Mouse (Mus musculus) CH12.LX (cell line): Measurements from ENCODE around the gene Pitpnm3. TPM values are rescaled to one million over a fixed set of nuclear protein-coding genes. Genes with fewer than 3 reads are reported as not detected.

Source experiments
- DNase-seq: peaks from one replicate; pipeline ENCODE4 v3.0.0-alpha.2; 2013; ENCODE audit errors: extremely low read depth
- H3K27ac ChIP-seq: 2 replicates; pipeline ENCODE4 v1.5.1; 2012; ENCODE audit warnings: low read depth, mild to moderate bottlenecking, control low read depth, moderate library complexity; ENCODE audit not compliant: insufficient read depth
- H3K27me3 ChIP-seq: replicated peaks from 2 replicates; pipeline ENCODE3; 2012; ENCODE audit warnings: inconsistent platforms
- H3K36me3 ChIP-seq, 2 experiments: replicated peaks in 1 of 2; 2 replicates each; pipeline versions ENCODE3 to v1.6.1; 2012; ENCODE audit warnings: inconsistent platforms in 1 of 2, low read length in 1 of 2, mild to moderate bottlenecking in 1 of 2, mixed read lengths in 1 of 2, moderate library complexity in 1 of 2; ENCODE audit not compliant: control insufficient read depth in 1 of 2, insufficient read depth in 1 of 2
- H3K4me1 ChIP-seq, 2 experiments: 2 replicates each; pipeline ENCODE4 v1.6.1; 2012; ENCODE audit warnings: inconsistent platforms in 1 of 2, moderate library complexity in 1 of 2; ENCODE audit not compliant: insufficient read depth in 2 of 2, control insufficient read depth in 1 of 2
- H3K4me2 ChIP-seq: 2 replicates; pipeline ENCODE4 v1.6.1; 2012; ENCODE audit warnings: low read depth, mild to moderate bottlenecking, control low read depth; ENCODE audit not compliant: poor library complexity, insufficient read depth, severe bottlenecking
- H3K4me3 ChIP-seq, 3 experiments: fragments of 150-350 bp in 1 of 3; sonication (generic) in 1 of 3; replicated peaks in 1 of 3; 2 replicates each; pipeline versions ENCODE3 to v1.5.1; 2011 to 2012; ENCODE audit warnings: low read depth in 2 of 3, low read length in 2 of 3, mild to moderate bottlenecking in 2 of 3, moderate library complexity in 2 of 3, control low read depth in 1 of 3, improper control_type of control experiment in 1 of 3, inconsistent platforms in 1 of 3, mixed read lengths in 1 of 3; ENCODE audit not compliant: poor library complexity in 1 of 3
- H3K79me2 ChIP-seq: replicated peaks from 2 replicates; pipeline ENCODE4 v1.6.1; 2012; ENCODE audit warnings: mild to moderate bottlenecking, moderate library complexity; ENCODE audit not compliant: control insufficient read depth, poor library complexity, insufficient read depth, severe bottlenecking; ENCODE audit errors: extremely low read depth
- H3K9ac ChIP-seq: 2 replicates; pipeline ENCODE4 v1.6.1; 2012; ENCODE audit warnings: low read depth, mild to moderate bottlenecking, control low read depth, moderate library complexity; ENCODE audit not compliant: insufficient read depth
- H3K9me3 ChIP-seq: replicated peaks from 2 replicates; pipeline ENCODE3; 2012; ENCODE audit warnings: low read length, inconsistent platforms, mixed read lengths
- BHLHE40 ChIP-seq: IDR thresholded peaks from 2 replicates; pipeline ENCODE4 v1.6.1; 2011; ENCODE audit warnings: mild to moderate bottlenecking, low read depth, low read length, improper control_type of control experiment
- E2F4 ChIP-seq: IDR thresholded peaks from 2 replicates; pipeline ENCODE4 v1.6.1; 2011; ENCODE audit warnings: low read depth, low read length, improper control_type of control experiment; ENCODE audit not compliant: insufficient replicate concordance
- ELF1 ChIP-seq: IDR thresholded peaks from 2 replicates; pipeline ENCODE4 v1.6.1; 2014; ENCODE audit warnings: low read depth, mild to moderate bottlenecking, inconsistent platforms, low read length, improper control_type of control experiment
- EP300 ChIP-seq: IDR thresholded peaks from 2 replicates; pipeline ENCODE4 v1.6.1; 2011; ENCODE audit warnings: low read length, improper control_type of control experiment
- ETS1 ChIP-seq: conservative IDR thresholded peaks from 2 replicates; pipeline ENCODE4 v1.6.1; 2012; ENCODE audit warnings: low read depth, mild to moderate bottlenecking, inconsistent platforms, low read length, improper control_type of control experiment, moderate library complexity
- HCFC1 ChIP-seq: IDR thresholded peaks from 2 replicates; pipeline ENCODE4 v1.6.1; 2012; ENCODE audit warnings: low read depth, mild to moderate bottlenecking, inconsistent platforms, low read length, improper control_type of control experiment
- IRF4 ChIP-seq: IDR thresholded peaks from 2 replicates; pipeline ENCODE4 v1.6.1; 2014; ENCODE audit warnings: low read depth, mild to moderate bottlenecking, inconsistent platforms, low read length, improper control_type of control experiment
- JUN ChIP-seq: IDR thresholded peaks from 2 replicates; pipeline ENCODE4 v1.6.1; 2011; ENCODE audit warnings: low read depth, mild to moderate bottlenecking, low read length, improper control_type of control experiment, moderate library complexity; ENCODE audit not compliant: insufficient read depth
- MAFK ChIP-seq: IDR thresholded peaks from 2 replicates; pipeline ENCODE4 v1.6.1; 2011; ENCODE audit warnings: low read length, improper control_type of control experiment; ENCODE audit not compliant: insufficient replicate concordance
- MAX ChIP-seq: IDR thresholded peaks from 2 replicates; pipeline ENCODE4 v1.6.1; 2011; ENCODE audit warnings: low read length, improper control_type of control experiment
- MAZ ChIP-seq: IDR thresholded peaks from 2 replicates; pipeline ENCODE4 v1.6.1; 2012; ENCODE audit warnings: low read depth, mild to moderate bottlenecking, inconsistent platforms, low read length, improper control_type of control experiment, moderate library complexity
- MEF2A ChIP-seq: IDR thresholded peaks from 2 replicates; pipeline ENCODE4 v1.6.1; 2014; ENCODE audit warnings: low read depth, mild to moderate bottlenecking, inconsistent platforms, low read length, improper control_type of control experiment, borderline replicate concordance
- MXI1 ChIP-seq: IDR thresholded peaks from 2 replicates; pipeline ENCODE4 v1.6.1; 2011; ENCODE audit warnings: mild to moderate bottlenecking, low read depth, low read length, improper control_type of control experiment
- MYC ChIP-seq: IDR thresholded peaks from 2 replicates; pipeline ENCODE4 v1.6.1; 2011; ENCODE audit warnings: low read depth, mild to moderate bottlenecking, improper control_type of control experiment, low read length
- NELFE ChIP-seq: IDR thresholded peaks from 2 replicates; pipeline ENCODE4 v1.6.1; 2011; ENCODE audit warnings: low read depth, low read length, improper control_type of control experiment
- RAD21 ChIP-seq: IDR thresholded peaks from 2 replicates; pipeline ENCODE4 v1.6.1; 2011; ENCODE audit warnings: low read depth, mild to moderate bottlenecking, low read length, improper control_type of control experiment, moderate library complexity
- RCOR1 ChIP-seq: conservative IDR thresholded peaks from 2 replicates; pipeline ENCODE4 v1.6.1; 2012; ENCODE audit warnings: low read depth, mild to moderate bottlenecking, inconsistent platforms, low read length, improper control_type of control experiment
- TBP ChIP-seq: conservative IDR thresholded peaks from 2 replicates; pipeline ENCODE4 v1.6.1; 2011; ENCODE audit warnings: low read depth, low read length, improper control_type of control experiment
- TCF12 ChIP-seq: IDR thresholded peaks from 2 replicates; pipeline ENCODE4 v1.6.1; 2014; ENCODE audit warnings: low read depth, mild to moderate bottlenecking, inconsistent platforms, low read length, improper control_type of control experiment
- UBTF ChIP-seq: IDR thresholded peaks from 2 replicates; pipeline ENCODE4 v1.6.1; 2012; ENCODE audit warnings: low read depth, mild to moderate bottlenecking, inconsistent platforms, low read length, improper control_type of control experiment, moderate library complexity
- USF2 ChIP-seq: conservative IDR thresholded peaks from 2 replicates; pipeline ENCODE4 v1.6.1; 2011; ENCODE audit warnings: low read depth, low read length, improper control_type of control experiment
- ZC3H11A ChIP-seq: IDR thresholded peaks from 2 replicates; pipeline ENCODE4 v1.6.1; 2012; ENCODE audit warnings: low read depth, mild to moderate bottlenecking, inconsistent platforms, low read length, improper control_type of control experiment
- ZKSCAN1 ChIP-seq: IDR thresholded peaks from 2 replicates; pipeline ENCODE4 v1.6.1; 2012; ENCODE audit warnings: low read depth, inconsistent platforms, low read length, improper control_type of control experiment, borderline replicate concordance
- dilution Hi-C: fragments of 300-500 bp; cut with MboI; formaldehyde crosslinking; loops from 2 replicates; pipeline ENCODE4 v1.14.3; 2020; ENCODE audit warnings: low sequenced_read_pairs; ENCODE audit not compliant: extremely low pct_unique_long_range_greater_than_20kb, extremely low pct_ligation_motif_present
- in situ Hi-C: fragments of 300-500 bp; cut with MboI; formaldehyde crosslinking; loops from 3 replicates; pipeline ENCODE4 v1.14.3; 2019; ENCODE audit warnings: low sequenced_read_pairs, low pct_ligation_motif_present, low pct_unique_long_range_greater_than_20kb, mixed read lengths
- polyA plus RNA-seq: library from polyadenylated mRNA; unstranded; fragments of >175 nt; gene quantifications from 2 replicates; pipeline ENCODE4 v1.2.1, GENCODE M21; 2012; ENCODE audit warnings: low read depth; ENCODE audit not compliant: insufficient read length
- total RNA-seq, 2 experiments: library from RNA; depleted of rRNA; stranded (reverse); fragments of 300-350 nt in 1 of 2; fragments of >200 nt in 1 of 2; gene quantifications; 2 replicates each; pipeline ENCODE4 v1.2.3; 2012 to 2014

Pitpnm3 gene
- total and polyA plus RNA-seq, 3 experiments, result 0.08 to 0.59 (median 0.31) TPM

- TF ChIP-seq E2F4 (no peak), MAZ (no peak), RAD21 (no peak), RCOR1 (no peak), MYC (no peak), BHLHE40 (no peak), TBP (no peak), UBTF (no peak), ELF1 (no peak), MAX (no peak), MAFK (no peak), USF2 (no peak), IRF4 (no peak), ZKSCAN1 (no peak), JUN (no peak), NELFE (no peak), EP300 (no peak), HCFC1 (no peak), ETS1 (no peak)
- Histone ChIP-seq H3K9ac (no peak overlapping the region), H3K79me2 (no peaks in the 10 kb centered on the region), H3K27ac (no peak overlapping the region), H3K27me3 (peaks cover 5% of the 10 kb centered on the region), H3K4me2 (no peak overlapping the region), H3K36me3 (no peaks in the 10 kb centered on the region), H3K4me1 (peaks cover 6 to 12% of the 10 kb centered on the region in 2 experiments; a peak in 3 of 4 replicates), H3K4me3 (no peak overlapping the region), H3K9me3 (no peaks in the 10 kb centered on the region)
- in situ Hi-C loops (loop anchor here (25.0 kb wide), 1 partner anchor 470 kb away; no protein-coding TSS in a partner anchor), dilution Hi-C loops (no loop called here)
- DNase-seq, result no peak
Observed at GRCm38 (mm10) chr11:72032589-72032988, 103.0 kb downstream of the Pitpnm3 start.

- Histone ChIP-seq H3K79me2 (no peaks in the 10 kb centered on the region), H3K9me3 (no peaks in the 10 kb centered on the region), H3K27me3 (peaks cover 5% of the 10 kb centered on the region), H3K4me1 (peaks cover 9 to 12% of the 10 kb centered on the region in 2 experiments), H3K4me3 (no peak overlapping the region), H3K36me3 (no peaks in the 10 kb centered on the region), H3K9ac (no peak overlapping the region), H3K27ac (no peak overlapping the region), H3K4me2 (no peak overlapping the region)
- no peak for DNase-seq
- TF ChIP-seq MXI1, result no peak
- TF ChIP-seq ZC3H11A, result no peak
- TF ChIP-seq ZKSCAN1, result no peak
- TF ChIP-seq MEF2A, result no peak
- TF ChIP-seq TCF12, result no peak
- TF ChIP-seq USF2, result no peak
- in situ Hi-C loops (loop anchor here (25.0 kb wide), 1 partner anchor 470 kb away; no protein-coding TSS in a partner anchor), dilution Hi-C loops (no loop called here)
Observed at GRCm38 (mm10) chr11:72032091-72032490, 103.5 kb downstream of the Pitpnm3 start.
